Mouse (Mus musculus): ENCODE results near the gene 4931409K22Rik.
A peak's percentile ranks its signal among the peaks of the same experiment; 100 is the strongest.

The 4931409K22Rik gene

DNA sequence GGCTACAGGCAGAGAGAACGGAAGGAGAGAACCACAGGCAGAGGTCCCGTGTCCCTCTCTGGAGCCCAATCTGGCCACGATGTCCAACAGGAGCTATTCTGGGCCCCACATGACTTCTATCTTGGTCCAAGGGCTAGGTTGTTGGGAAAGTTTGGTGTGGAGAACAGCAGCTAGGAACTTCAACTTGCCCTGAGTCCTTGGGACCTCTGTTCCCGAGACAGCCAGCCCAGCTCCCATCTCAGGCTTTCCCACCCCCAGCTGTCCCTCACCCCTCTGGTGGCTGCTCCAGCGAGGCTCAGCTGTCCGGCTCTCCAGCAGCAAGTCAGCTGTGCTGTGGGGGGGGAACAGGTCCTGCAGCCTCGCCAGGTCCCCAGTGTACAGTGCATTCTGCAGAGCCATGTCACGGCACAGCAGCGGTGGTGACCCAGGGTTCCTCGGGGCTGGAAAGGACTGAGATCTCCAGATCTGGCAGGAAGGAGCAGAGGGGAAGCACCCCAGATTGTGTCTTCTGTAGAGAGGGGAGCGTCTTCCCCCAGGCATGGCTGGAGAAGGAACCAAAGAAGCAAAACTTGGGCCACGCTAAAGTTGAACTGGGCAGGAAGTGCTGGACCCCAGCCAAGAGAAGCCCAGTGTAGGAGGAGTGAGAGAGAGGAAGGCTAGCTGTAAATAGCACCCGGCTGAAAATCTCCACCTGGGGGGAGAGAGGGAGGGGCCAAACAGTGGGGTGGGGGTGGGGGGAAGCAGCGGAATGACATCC, 16.0 kb downstream of the 4931409K22Rik start, which contains the start of gene Asb10:
Gene Asb10, minus strand, starts transcription at position 592 of the 757 bp plus-strand sequence.
- no peak for DNase-seq (ENCODE audit: low read depth, low spot score)

DNA sequence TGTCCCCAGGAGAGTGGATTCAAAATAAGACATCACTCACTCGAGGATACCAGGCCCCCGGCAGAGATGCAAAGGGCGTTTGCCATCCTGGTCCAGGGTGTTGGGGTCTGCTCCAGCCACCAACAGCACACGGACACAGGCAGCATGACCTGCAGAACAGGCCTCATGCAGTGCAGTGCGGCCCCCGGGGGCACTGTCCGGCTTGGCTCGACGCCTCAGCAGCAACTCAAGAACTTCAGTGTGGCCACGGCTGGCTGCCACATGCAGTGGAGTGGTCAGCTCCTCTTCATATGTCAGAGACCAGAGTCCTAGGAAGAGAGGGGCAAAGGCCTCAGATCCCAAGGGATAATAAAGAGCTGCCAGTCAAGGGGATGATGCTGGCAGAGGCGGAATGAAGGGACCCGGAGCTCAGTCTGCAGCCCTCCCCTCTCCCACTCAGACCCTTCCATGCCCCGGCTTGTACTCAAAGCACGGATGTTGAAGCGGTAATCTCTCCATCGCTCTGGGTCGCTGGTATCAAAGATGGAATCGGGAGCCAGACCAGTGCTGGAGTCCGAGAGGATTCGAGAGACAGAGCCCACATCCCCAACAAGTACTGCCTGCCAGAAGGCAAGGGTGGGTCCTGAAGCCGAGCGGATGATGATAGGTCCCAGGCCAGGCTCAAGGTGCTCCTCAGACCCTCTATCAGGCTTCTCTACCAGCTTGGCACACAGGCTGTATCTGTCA, 16.9 kb downstream of the 4931409K22Rik start:
- no peak for DNase-seq (ENCODE audit: low read depth, low spot score)

DNA sequence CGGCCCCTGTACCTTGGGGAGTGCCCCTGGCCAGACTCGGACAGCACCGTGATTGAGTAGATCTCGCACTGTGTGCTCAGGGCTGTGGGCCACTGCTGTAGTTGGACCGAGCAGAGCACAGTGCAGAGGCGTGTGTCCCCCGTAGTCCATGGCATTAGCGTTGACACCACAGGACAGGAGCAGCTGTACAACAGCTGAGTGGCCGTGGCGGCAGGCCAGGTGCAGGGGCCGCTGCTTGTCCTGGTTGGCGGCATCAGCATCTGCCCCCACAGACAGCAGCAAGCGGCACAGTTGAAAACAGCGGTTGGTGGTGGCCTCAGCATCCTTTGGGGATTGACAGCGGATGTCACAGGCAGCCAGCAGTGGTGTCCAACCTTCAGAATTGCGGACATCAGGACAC, 19.0 kb downstream of the 4931409K22Rik start:
- no peak for DNase-seq (ENCODE audit: low read depth, low spot score)

DNA sequence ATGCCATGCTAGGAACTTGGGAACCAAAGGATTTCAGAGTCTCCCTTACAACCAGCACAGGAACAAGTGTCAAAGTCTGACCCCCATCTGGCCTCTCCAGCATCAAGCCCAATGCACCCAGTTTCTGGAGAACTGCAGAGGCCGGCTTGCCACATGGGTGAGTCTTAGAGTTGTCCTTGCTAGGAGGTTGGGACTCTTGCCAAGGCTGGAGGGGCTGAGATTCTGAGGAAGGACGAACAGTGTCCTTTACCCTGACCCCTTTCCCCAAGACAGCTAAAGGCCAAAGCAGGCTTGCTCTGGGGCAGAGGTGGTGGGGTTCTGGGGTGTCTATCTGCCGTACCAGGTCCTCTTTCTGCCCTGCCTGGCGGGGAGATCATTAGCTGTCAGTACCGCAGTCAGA, 20.1 kb downstream of the 4931409K22Rik start:
- no peak for DNase-seq (ENCODE audit: low read depth, low spot score)

DNA sequence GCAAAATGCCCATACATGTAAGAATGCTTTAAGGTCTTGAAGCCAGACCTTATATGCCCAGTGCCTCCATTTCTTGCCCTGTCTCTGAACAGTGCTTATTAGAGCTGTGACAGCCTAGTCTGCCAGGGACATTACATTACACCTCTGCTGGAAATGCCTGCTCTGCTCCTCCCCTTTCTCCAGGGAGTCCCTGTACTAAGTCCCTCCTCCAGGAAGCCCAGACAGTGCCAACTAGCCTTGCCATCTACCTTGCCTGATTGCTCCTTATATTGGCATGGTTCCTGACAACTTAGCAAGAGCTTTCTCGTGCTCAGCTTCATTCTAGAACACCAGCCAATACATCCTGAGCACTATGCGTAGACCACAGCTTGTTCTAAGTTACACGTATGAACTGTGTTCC, 20.9 kb downstream of the 4931409K22Rik start:
- DNase-seq (ENCODE audit: low read depth, low spot score), result no peak

DNA sequence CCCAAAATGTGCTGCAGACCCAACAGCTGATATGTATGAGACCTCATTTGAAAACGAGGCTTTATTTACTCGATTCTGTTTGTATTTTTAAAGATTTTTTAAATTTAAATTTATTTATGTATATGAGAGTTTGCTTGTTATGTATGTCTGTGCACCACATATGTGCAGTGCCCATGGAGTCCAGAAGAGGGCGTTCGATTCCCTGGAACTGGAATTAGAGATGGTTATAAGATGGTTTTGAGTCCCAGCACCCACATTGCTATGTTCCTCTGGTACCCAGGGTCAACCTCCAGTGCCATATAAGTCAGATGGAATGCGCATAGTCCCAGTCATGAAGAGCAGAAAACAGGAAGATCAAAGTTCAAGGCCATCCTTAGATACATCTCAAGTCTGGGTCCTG, 22.3 kb downstream of the 4931409K22Rik start:
- DNase-seq (ENCODE audit: low read depth, low spot score), result no peak

DNA sequence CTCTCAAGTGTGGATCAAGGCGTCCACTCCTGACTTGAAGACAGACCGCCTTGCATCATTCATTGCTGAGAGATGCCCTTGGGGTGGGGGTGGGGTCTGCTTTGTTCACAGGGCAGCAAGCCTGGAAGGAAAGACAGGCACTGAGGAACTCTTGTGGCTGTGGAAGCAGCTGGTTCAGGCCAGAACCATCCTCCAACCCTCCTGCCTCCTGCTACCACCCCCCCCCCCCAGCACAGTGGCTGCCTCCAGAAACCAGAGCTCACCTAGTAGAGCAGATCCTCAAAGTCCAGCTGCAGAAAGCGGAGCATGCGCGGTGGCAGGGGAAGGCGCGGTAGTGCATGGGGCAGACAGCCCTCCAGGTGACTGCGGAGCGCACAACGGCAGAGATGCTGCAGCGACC, 23.2 kb downstream of the 4931409K22Rik start:
- DNase-seq (ENCODE audit: low read depth, low spot score), result no peak

DNA sequence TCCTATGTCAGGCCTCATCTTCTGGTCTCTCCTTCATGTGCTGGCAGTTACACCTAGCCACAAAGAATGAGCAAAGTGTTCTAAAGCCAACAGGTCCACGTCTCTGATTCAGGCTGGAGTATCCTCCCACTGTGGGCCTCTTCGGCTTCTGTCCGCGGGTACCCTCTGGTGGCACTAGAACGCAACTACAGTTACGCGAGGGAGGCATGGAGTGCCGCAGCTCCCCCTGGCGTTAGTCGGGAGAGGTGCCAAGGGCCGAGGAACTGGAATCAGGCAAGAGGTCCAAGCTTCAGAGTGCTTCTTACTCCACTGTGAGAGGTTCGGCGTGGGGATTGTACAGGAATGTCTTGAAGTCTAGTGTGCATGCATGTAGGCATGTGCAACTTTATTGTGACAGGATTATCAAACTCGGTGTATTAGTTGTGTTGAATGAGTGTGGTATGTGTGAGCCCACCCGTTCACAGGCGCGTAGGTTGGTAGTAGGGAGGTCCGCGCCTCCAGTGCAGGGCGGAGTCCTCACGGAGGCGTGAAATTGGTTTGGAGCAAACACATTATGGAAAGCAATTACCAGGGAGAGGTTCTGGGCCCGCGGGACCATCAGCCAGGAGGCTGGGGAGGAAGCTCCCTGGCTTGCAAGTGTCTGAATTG, 26.4 kb downstream of the 4931409K22Rik start:
- peak; percentile 81 for DNase-seq (ENCODE audit: low read depth, low spot score)

DNA sequence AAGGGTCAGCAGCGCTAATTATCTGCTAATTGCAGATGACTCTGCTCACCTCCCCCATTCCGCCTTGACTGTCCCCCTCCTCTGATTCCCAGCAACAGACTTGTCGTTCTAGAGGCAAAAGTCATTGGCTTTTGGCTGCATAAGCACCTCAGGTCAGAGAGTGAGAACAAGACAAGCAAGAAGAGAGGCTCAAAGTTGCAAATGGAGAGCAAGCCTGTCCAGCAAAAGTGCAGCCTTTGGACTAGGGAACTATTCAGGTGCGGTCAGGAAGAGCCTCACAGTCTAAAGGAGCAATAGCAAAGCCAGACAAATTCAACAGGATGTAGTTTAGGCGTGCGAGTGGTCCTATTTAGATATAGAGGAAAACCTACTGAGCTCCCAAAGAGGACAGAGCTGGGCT, 28.8 kb downstream of the 4931409K22Rik start:
- DNase-seq (ENCODE audit: low read depth, low spot score), result no peak

DNA sequence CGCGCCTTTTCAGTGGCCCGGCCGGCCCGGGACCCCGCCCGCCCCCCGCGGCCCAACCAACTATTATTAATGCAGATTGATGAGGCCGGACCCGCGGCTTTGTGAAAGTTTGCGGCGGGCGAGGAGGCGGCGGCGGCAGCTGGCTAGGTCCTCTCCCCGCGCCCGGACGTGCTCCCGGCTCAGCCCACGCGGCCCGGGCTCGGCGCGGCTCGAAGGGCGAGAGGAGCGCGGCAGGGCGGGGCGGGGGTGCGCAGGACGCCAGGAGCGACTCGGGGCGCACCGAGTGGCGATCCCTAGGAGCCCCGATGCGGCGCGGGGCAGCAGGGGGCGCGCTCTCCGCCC, 29.7 kb downstream of the 4931409K22Rik start, which contains the start of gene Gbx1:
Gene Gbx1, minus strand, starts transcription at position 314 of the 342 bp plus-strand sequence.
- no peak for DNase-seq (ENCODE audit: low read depth, low spot score)

DNA sequence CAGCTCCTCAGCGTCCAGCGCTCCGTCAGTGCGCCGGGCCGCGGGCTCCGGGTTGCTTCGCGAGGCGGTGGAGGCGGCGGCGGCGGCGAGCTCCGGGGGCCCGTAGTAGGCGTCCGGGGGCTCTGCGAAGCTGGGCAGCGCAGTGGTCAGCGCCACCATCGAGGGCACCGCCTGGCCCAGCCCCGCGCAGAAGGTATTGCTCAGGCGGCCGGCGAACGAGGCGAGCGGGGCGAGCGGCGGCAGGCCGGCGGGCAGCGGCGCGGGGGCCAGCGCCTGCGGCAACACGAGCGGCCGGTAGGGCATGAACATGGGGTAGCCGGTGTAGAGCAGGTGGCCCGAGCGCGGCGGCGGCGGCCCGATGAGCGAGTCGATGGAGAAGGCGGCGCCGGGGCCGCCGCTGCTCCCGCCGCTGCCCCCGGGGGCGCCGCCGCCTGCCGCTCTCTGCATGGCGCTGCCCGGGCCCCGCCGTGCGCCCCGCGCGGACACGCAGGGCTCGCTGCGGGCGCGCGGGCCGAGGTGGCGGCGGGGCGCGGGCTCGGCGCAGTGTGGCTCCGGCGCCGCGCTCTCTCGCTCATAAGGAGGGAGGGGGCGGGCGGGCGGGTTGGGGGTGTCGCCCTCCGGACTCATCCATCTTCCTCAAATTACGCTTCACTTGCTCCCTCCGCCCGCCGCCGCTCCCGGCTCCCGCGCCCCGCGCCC, 30.3 kb downstream of the 4931409K22Rik start:
- DNase-seq (ENCODE audit: low read depth, low spot score), result no peak

DNA sequence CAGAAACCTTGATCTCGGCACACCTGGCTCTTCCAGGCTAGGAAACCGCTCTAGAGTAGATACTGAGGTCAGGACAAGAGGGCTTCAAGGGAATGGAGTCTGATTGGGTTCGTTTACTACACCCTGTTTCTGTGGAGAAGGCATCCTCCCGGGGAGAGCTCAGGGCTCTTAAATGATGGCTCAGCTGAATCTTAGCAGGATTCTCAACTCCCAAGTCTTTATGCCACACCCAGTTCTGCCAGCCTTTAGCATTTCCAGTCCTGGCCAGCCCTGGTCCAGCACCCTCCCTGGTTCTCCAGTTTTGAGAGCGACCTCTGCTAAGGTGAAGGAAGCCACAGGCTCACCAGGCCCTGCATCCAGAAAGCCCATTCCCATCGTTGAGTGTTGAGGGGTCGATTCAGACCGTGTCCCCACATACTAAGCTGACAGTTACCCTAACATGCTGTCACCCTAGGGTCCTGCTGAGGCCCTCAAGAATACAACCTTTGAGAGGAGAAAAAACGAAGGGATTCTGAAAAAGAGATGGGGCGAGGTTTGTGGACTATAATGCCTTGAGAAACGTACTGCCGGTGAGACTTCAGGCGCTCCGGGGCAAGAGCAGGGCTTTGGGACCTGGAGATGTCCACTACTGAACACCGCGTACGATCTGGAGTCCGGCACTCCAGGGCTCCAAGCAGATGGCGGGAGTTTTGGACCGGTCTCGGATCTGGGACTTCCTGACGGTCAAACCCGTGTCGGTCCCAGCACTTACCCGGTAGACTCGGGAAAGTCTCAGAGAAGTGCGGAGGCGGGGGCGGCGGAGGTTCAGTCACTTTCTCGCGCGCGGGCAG, 31.0 kb downstream of the 4931409K22Rik start:
- DNase-seq (ENCODE audit: low read depth, low spot score), result no peak

DNA sequence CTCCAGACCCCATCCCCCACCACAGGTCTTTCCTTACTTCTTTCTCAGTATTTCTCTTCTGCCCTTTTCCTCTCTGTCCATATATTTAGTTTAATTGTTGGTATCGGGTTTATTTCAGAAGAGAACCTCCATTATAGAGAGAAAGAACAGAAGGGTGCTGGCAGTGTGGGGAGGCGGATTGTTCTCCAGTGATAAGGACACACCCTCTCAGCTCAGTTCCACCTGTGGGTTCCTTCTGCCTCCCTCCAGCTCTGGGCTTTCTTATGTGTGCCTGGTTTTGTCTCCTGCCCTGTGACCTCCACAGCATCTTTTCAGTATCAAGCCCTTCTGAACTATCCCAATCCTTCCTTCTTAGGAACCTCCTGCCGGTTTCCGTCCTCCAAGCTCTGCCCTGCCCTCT, 32.1 kb downstream of the 4931409K22Rik start:
- no peak for DNase-seq (ENCODE audit: low read depth, low spot score)

DNA sequence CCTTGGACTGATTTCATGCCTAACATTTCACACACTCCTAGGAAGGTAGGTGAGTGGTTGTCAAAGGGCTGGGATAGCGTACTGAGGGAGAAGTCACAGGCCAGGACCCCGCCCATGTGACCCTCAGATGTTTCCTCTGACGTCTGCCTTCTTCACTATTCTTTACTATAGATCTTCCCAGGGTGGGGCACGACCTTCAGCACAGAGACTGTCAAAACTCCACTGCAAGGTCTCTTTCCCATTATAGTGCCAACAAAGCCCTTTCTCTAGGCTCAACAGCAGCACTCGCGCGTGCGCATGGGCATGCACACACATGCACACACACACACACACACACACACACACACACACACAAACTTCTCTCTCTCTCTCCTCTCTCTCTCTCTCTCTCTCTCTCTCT, 32.8 kb downstream of the 4931409K22Rik start:
- no peak for DNase-seq (ENCODE audit: low read depth, low spot score)

DNA sequence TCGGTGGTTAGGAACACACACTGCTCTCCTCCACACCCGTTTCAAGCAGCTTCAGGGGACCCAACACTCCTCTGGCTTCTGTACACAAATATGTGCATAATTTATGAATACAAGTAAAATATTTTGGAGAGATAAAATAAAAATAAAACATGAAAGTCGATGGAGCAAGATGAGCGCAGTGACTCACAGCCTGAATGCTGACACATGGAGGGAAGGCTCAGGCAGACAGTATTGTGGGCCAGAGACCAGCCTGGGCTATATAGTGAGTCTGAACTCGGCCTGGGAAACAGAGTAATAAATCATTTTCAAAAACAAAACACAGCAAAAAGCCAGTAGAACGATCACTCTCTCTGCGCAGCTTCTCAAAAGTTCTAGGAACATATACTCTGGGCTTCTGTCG, 35.2 kb downstream of the 4931409K22Rik start:
- DNase-seq (ENCODE audit: low read depth, low spot score), result no peak

DNA sequence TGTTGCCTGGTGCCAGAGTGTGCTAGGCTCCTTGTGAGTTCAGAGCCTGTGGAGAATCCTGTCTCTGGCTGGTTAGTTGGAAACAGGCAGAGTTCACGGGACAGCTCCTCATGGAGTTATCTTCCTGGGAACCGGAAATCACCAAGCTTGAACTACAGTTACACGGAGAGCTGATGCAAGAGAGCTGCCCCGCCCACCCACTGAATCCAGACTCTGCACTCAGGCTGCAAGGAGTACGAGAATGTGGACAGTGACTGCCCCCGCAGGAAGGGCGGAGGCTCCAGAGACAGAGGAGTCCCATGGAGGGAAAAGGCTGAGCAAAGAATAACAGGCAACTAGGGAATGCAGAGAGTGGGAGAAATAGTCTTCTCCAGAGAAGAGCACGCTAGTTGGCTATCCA, 44.3 kb downstream of the 4931409K22Rik start:
- no peak for DNase-seq (ENCODE audit: low read depth, low spot score)

DNA sequence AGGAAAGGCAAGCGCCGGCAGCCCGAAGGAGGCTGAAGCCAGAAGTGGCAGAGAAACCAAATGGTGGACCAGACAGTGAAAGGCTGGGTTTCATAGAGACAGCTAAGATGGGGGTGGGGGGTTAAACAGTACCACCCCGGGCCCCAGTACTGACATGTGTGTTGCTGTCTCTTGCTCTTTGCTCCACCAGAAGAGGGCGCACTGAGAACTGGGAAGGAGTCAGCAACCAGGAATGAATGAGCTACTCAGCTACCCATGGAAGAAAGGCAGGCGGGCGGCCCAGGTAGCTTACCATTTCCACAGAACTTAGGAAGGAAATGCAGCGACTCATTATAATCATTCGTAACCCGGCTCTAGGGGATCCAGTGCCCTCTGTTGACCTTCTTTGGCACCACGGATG, 46.0 kb downstream of the 4931409K22Rik start:
- no peak for DNase-seq (ENCODE audit: low read depth, low spot score)

DNA sequence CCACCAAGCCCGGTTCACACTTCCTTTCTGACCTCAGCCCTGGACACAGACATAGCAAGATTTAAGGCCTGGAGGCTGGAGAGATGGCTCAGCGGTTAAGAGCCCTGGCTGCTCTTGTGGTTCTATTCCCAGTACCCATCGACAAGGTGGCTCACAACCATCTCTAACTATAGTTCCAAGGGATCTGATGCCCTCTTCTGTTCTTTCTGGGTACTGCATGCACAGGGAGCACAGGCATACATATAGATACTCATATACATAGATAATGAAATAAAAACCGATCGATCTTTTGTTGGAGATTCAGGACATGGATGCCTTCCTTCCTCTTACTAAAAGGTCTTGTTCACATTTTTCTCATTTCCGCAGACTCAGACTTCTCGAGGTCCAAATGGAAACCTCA, 48.2 kb downstream of the 4931409K22Rik start:
- no peak for DNase-seq (ENCODE audit: low read depth, low spot score)

DNA sequence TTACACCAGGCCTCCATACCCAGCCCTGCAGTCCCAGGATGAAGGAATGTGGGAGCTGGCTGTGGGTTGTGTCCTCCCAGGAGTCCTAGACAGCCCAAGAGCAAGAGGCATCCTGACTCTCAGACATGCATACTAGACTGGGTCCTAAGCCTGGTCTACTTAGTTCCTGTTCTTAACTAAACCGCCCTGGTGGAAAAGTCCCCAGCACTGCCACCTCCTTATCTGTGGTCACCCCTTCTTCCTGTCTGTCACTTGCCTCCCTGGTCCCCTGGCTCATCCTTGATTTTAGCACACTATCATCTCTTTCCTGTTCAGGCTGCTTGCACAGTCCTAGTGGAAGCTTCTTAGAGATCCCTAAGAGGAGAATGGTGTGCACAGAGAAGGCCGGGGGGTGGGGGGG, 51.1 kb downstream of the 4931409K22Rik start:
- DNase-seq (ENCODE audit: low read depth, low spot score), result no peak

DNA sequence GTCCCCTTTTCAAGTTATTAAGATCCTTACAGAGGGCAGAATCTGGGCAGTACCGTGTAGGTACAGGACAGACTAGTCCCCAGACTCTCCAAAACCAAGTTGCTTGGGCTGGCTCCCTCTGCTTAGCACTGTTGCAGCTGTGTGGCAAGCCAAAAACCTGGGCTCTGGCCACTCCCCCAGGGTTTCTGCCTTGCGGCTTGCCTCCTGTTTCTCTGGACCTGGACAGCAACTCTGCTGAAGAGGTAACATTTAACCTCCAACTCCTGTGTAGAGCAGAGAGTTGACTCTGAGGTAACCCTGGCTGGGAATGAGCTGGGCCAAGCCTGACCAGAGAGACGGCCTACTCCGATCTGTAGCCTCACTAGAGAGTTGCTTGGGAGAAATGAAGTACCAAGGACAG, 53.8 kb downstream of the 4931409K22Rik start:
- no peak for DNase-seq (ENCODE audit: low read depth, low spot score)

DNA sequence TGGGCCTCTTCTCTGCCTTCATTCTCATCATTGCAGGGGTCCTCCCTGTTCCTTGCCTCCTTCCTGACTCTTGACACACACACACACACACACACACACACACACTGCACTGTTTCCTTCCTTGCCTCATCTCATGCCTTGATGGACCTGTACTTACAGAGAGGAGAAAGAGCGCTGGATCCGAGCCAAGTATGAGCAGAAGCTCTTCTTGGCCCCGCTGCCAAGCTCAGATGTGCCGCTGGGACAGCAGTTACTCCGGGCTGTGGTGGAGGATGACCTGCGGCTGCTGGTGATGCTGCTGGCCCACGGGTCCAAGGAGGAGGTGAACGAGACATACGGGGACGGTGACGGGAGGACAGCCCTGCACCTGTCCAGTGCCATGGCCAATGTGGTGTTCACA, 55.8 kb downstream of the 4931409K22Rik start:
- no peak for DNase-seq (ENCODE audit: low read depth, low spot score)
